Mouse (Mus musculus): ENCODE measurements around the gene Larp4b.
"Not testable (repeated sequence)": the region's sequence is repeated elsewhere in the genome, so short reads cannot be mapped to it uniquely, and the experiment has no call there.

The Larp4b gene

DNA sequence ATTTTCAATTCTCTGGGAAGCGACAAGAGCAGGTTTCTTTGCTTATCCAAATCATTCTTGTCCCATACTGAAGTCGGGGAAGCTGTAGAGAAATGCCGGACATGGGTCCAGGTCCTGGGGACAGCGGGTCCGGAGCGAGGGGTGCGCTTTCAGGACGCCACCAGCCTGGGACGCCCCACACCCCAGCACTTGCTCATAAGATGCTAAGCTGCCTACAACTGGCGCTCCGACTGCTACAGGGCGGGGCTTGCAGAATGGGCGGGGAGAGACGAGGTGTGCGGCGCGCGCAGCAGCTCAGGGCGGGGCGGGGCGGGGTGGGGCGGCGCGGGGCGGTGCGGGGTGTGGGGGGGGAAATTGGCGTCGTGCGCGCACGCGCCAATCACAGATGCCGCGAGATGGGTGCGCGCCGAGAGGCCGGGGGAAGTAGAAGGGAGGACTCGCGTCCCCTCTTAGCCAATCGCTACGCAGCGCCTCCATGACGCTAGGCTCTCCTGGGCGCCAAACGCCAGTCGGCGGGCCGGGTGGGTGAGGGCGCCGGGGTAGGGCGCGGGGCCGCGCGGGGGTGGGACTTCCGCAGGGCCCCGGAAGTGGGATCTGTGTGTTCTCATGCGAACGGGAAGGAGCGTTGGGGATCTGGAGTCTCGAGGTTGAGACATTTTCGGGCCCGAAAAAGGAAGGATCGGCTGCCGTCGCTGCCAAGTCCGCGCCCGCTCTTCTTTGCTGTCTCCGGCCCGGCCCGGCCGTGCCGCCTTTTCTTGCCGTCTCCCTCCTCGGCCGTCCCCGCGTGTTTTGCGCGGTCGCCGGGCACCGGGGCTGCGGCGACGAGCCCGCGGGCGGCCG is at the start of gene Larp4b:
Larp4b (plus strand) TSS at position 566 of the 840 bp plus-strand sequence.
- DNase-seq (ENCODE audit: low spot score): peak; percentile 98

DNA sequence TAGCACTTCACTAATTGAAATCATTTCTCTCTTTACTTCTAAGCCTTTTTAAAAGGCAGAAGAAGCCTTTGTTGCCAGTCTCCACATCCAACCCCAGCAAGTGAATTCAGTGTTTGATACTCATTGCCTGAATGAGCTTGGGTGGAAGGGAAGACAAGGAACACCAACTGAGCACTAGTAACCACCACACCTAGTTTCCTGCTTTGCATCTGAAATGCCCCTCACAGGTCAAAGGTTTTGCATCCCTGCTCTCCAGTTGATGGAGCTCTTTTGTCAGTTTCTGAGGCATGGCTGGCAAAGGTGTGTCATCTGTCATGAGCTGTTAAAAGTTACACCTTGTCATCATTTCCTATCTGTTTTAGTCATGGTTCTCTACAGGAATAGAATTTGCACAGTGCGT is 49.0 kb upstream of the Larp4b start:
- DNase-seq (ENCODE audit: low spot score): no peak

DNA sequence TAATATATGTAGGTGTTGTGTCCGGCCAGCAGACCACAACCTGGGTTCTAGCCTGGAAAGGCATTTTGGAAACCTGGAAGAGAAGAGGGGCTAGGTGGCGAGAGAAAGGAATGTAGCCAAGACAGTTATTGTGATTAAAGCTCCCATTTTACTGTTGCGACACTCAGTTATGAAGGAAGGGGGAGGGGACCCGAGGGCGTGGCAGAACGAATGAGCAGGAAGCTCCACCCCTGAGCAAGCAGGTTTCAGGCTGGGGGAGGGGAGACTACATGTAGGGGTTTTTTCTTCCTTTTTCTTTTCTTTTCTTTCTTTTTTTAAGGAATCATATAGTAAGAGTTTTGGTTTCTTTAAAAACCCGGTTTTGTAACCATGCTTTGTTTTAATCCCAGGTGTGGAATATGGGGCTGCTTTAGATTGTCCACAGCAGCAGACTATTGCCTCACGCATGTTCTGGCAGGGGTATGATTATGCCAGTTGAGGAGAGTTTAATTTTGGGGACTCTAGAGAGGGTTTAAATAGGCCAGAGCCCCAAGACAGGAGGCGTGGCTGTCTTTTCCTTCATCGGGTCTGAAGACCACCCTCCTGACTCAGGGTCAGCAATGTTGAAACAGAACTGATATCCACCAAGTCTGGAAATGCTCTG is 41.5 kb upstream of the Larp4b start:
- not testable (repeated sequence) for DNase-seq (ENCODE audit: low spot score)

DNA sequence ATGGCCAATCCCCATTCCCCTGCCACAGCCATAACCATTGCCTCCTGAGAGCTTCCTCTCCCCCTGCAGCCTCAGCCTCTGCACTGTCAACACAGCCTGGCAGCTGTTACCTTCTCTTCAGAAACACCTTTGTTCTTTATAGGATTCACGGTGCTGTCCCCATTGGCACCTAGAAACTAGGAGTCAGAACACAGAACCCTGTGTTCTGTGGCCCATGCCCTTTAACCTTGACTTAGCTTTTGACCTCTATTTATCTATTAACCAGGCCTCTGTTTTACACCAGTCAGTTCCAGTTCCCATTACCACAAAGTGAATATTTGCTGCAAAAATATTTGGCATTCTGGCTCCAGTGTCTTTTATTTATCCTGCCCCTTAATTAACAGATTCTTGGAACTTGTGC is 36.4 kb upstream of the Larp4b start:
- no peak for DNase-seq (ENCODE audit: low spot score)

DNA sequence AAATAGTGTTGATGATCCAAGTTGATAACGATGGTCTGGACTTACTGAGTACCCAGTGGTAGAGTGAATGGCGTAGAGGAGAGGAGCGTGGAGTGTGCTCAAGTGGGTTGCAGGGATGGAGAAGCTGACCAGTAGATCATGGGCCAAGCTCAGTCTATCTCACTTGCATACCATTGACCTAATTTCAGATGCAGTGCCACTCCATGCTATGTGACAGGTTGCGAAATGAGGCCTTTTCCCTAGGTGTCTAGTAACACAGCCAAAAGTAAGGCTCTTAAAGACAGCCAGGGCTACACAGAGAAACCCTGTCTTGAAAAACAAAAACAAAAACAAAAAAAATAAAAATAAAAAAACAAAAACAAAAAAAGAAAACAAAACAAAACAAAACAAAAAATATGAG is 35.0 kb upstream of the Larp4b start:
- DNase-seq (ENCODE audit: low spot score): no peak

DNA sequence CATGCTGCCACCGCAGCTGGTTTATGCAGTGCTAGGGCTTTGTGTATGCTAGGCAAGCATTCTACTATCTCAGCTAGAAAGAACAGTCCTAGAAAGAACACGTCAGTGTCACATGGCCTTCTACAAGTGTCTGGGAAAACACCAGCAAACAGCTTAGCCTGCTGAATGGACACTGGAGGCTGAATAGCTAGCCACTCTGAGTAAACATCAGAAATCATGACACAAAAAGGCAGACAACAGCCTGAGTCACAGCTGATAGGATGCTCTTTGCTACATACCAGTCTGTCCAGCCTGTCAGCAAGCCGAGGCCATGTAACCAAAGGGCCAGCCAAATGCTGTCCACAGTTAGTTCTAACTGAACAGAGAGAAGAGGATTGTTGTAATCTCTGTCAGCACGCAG is 32.3 kb upstream of the Larp4b start:
- DNase-seq (ENCODE audit: low spot score): no peak

DNA sequence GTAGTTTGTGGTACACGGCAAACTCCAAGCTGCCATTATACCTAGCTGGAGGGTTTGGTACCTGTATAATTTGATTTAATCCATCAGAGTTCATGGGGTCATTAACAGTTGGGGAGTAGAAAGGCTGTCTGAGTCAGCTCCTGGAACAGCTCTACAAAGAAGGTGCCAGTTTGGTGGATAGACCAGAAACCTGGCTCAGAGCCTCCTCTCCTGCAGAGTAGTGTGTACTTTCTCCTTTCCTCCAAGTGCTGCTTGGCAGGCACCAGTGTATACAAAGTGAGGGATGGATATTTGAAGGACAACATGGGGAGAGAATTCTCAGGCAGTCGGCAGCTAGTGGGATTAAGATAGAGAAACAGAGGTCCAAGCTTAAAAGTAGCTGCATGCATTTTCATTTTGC is 29.5 kb upstream of the Larp4b start:
- DNase-seq (ENCODE audit: low spot score): no peak

DNA sequence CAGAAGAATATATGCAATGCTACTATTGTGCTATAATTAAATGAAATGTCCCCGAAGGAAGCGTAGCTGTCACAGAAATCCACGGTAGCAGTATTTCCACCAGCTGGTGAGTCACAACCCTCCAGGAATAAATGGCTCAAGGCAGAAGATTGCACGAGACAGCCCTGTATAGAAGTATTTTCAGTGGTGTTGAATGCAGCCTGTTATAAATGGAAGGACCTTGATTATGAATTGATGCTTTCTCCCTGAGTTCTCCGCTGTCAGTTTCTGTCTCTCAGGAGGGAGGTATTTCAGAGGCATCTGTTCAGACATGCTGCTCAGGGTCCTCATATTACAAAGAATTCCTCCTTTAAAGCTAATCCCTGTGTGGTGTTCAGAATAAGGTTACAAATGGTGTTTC is 27.6 kb upstream of the Larp4b start:
- no peak for DNase-seq (ENCODE audit: low spot score)

DNA sequence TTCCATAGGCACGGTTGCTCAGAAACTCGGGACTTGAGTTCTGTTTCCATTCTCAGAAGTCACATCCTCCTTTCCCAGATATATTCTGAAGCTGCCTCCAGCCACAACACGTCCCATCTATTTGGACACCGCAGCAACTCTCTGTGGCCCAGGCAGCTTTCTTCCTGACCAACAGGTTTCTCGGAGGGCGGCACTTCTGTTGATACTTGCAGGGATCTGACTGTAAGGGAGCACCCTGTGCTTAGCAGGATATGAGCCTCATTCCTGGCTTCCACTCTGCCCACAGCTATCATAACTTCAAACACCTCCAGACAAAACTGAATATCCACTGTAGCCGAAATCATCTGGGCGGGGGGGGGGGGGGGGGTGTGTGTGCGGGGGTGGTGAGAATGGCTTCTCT is 22.7 kb upstream of the Larp4b start:
- no peak for DNase-seq (ENCODE audit: low spot score)

DNA sequence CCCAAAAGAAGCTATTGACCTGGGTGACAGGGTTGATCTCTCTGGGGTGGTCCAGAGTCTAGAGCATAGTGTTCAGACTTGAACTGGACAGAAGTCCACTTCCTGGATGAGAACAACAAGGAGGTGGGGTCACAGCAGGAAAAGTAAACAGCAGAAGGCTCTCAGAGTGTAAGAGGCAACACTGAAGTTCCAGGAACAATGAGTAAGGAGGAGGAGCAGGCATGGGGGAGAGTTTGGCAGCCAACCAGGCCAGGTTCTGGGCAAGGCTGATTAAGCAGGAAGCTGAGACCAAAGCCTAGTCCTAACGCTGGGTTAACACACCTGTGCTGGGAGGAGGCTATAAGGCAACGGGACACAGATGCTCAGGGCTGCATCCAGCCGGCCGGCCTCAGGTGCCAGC is 19.9 kb upstream of the Larp4b start:
- DNase-seq (ENCODE audit: low spot score): no peak

DNA sequence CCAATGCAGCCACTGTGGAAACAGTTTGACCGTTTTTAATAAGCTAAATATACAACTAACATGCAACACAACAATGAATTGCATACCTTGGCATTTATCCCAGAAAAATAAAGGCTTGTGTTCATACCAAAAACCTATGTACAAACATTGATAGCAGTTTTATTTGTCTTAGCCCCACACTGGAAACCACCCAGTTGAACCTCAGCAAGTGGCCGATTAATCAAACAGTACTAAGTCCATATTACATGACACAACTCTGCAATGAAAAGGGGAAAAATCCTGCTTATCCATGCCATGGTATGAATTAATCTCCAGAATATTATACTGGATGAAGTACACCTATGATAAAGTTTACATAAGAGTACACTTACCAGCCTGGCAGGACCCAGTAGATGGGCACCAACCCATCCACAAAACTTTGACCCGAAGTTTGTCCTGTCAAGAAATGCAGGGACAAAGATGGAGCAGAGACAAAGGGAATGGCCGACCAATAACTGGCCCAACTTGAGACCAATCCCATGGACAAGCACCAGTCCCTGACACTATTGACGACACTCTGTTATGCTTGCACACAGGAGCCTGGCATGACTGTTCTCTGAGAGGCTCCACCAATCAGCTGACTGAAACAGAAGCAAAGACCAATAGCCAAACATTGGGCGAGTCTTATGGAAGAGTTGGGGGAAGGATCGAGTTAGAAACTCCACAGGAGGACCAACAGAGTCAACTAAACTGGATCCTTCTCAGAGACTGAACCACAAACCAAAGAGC is 17.7 kb upstream of the Larp4b start:
- no peak for DNase-seq (ENCODE audit: low spot score)

DNA sequence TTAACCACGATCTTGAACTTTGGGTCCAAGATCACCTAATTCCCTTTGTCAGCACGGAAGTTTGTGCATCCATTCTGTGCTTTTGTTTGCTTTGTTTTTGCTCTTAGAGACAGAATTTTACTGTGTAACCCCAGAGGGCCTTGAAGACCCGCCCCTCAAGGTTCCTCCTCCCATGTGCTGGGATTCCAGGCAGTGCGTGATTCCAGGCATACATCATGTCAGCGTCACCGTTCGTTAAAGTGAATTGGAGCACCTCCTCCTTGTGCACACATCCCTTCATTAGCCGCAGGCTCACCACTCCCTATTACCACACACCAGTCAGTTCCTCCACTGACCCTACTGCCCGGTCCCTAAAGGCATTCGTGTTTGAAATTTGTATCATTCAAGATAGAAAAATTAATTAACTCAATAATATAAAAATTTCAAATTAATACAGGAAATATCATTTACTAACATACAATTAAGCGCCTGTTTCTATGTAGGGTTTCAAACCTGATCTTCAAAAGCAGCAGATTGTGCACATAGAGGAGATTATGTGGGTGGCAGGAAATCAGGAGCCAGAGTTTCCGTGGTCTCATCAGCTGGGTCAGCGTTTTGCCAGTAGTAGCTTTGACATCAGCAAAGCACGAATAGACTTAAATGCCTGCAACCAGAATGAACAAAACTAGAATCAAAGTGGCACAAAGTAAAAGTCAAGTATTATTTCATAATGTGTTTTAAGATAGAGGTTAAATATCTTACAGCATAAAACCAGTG is 11.4 kb upstream of the Larp4b start:
- DNase-seq (ENCODE audit: low spot score): no peak

DNA sequence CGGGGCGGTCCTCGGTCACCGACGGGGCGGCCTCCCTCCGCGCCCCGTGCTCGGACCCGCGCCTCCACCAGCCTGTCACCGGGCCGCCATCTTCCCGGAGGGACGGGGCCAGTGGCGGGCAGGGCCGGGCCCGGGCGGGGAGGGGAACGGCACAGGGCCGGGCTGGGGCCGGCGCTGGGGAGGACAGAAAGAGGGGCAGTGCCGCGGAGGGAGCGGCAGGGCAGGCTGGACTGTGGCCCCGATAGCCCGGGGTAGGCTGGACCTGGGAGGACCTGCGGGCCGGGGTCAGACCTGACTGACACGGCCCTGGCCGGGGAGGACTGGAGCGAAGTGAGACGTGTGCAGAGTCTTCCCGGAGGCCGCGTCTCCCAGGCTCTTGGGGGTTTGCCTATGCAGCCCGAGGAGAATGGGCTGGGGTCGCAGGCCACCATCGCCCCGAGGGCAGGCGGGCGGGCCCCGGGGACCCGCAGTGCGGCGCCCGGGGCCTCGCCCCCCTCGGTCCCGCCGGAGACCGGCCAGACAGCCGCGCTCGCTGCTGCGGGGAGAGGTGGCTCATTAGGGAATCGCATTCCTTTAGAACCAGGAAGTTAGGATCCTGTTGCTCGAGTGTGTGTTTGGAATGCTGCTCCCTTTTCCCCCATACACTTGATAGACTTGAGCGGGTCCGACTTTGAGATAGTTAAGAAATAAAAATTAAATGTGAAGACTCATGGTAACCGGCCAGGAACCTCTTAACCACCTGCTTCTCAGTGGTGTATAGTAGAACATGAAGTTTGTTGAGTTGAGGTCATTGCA is 702 bp downstream of the Larp4b start:
- peak; percentile 38 for DNase-seq (ENCODE audit: low spot score)

DNA sequence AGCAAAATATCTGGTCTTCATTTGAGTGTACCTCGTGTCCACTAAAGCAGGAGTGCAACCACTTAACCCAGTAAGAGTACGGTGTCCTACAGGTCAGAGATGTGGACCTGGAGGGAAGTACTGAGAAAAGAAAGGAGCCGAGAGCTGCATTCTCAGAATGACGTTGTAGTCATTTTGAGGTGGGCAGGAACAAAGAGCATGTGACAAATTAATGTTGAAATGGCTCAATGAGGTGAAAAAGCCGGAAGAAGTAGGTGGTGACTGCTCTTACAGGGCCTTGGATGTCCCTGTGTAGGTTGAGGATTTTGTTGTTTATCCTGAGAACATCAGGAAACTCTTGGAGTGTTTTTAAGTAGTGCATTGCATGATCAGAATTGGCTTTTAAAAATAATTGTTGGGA is 5.6 kb downstream of the Larp4b start:
- no peak for DNase-seq (ENCODE audit: low spot score)

DNA sequence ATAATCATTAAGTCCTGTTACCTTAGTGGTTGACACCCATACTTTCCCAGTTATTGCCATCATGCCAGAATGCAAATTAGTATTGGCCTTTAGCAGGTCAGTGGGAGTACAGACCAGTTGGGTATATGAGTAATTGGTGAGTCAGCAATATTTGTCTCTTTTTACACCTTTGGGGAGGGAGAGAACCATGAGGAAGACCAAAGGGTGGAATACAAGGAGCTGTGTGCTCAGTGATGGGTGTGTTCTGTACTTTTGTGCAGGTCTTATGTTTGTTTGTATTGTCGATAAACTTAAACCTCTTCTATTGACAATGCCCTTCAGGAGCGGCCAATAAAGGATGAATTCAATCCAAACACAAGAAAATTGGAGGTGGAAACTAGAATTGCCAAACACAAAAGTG is 6.8 kb downstream of the Larp4b start:
- DNase-seq (ENCODE audit: low spot score): no peak

DNA sequence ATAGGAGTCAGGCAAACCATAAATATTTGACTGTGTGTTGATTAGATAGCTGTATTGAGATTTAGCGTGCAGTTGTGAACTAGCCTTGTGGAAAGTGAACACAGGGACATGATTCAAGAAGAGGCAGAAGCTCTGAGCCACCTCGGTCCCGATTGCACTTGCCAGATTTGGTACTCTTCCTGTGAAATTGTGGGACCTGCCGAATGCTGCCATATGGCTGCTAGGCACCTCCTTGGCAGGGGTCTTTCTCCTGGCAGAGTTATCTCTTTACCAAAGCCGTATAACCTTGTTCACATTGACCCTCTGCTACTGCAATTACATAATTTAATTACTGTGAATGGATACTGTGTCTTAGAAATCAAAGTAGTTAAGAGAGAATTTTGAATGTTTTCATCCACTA is 12.6 kb downstream of the Larp4b start:
- no peak for DNase-seq (ENCODE audit: low spot score)

DNA sequence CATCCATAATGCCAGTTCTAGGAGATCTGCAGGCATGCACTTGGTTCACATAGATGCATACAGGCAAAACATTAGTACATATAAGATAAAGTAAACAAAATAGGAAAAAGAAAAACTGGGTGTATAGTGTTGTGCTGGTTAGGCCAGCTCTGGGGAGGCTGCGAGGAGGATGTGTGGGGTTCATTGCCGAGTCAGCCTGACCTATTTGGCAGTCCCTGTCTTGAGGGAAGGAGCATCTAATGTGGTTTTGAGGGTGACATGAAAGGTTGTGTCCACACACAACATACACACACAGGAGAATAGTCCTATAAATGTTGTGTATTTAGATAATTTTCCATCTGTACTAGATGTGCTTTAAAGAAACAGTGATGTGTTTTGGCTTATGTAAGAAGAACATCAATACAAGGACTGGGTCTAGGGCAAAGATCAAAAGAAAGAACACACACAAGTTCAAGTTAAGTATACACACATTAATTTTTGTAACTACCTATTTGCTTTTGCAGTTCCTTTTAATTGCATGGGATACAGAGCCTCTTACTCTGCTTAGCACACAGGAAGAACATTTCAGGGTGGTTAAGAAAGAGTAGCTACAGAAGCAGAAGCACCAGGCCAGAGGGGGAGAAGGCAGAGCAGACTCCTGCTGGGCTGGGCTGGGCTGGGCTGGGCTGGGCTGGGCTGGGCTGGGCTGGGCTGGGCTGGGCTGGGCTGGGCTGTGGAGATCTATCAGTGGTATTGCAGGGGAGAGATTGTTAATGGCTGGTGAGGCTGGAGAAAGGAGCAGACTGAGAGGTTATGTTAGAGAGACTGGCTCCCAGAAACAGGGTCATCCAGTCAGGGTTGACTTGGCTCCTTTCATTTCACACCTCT is 13.5 kb downstream of the Larp4b start:
- DNase-seq (ENCODE audit: low spot score): no peak

DNA sequence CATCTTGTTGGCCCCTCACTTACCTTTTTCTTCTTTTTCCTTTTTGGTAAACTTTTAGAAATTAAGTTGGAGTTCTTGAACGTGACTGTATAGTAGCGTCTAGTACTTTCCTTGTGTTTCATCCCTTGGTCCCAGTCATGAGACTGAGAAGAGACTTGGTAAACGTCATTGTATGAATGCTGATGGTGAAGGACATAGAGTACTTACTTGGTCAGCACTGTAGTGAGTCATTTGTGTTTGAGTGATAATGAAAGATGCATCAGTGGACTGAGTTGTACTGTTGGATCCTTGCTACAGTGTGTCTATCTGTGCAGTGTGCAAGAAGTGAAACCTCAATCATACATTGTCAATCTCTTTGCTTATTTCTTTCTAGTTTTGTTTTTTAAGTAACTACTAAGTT is 20.1 kb downstream of the Larp4b start:
- no peak for DNase-seq (ENCODE audit: low spot score)

DNA sequence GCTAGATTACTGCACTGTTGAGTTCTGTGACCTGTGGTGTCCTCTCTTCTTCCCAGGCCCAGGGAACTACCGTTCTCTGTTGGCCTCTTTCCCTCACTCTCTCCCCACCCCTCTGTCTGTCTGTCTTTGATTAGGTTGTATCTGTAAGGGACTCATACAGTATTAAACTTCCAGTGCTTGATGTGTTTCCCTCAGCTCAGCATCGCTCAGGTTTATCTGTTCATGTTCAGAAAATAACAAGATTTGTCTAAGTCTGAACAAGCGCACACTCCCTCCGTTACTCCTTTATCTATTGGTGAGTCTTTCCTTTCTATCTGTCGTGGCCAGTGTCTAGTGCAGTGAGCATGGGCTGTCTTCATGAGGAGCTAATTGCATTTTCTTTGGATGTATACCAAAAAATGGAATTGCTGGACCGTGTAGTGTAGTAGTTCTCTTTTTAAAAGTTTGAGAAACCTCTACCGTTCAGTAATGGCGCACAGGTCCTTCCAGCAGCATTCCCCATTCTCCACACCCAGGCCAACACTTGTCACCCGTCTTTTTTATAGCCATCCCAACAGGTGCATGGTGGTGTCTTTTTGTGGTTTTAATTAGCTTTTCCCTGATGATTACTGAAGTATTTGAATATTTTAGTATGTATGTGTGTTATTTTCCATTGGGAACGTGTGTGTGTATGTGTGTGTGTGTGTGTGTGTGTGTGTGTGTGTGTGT is 27.3 kb downstream of the Larp4b start:
- DNase-seq (ENCODE audit: low spot score): no peak

DNA sequence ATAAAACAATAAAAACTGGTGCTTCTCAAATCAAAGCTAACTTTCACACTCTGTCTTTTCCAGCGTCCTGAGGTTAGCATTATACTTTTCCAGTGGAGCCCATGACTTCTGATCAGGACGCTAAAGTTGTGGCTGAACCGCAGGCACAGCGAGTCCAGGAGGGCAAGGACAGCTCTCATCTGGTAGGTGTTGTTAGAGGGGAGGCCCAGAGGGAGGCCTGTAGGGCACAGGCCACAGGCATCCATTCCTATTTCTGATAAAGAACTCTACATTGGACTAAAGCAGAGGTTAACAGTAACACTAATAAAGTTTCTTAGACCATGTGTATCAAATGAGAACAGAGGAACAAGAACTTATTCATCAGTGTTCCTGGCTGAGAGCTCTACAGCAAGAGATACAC is 28.4 kb downstream of the Larp4b start:
- no peak for DNase-seq (ENCODE audit: low spot score)
